Mouse (Mus musculus) gastrocnemius, postnatal 25 days (tissue): ENCODE data around the gene Mia. TPM values are rescaled to one million over a fixed set of nuclear protein-coding genes. Genes with fewer than 3 reads are reported as not detected.

Experiments used
- DNase-seq: peaks from one replicate; pipeline ENCODE4 v3.0.0; 2022
- long read RNA-seq, 2 experiments: library from polyadenylated mRNA; stranded (forward); transcript quantifications; one replicate each; pipeline ENCODE4 v2.0.0; 2021
- total RNA-seq, 2 experiments: library from RNA; stranded (reverse); gene quantifications; 1 replicate in 1 of 2; 2 replicates in 1 of 2; pipeline ENCODE4 v1.2.3; 2021

The Mia gene
- total RNA-seq, result not detected
- long read RNA-seq, experiment 1, partial matches to known transcripts, result 0 of 1 reads
- long read RNA-seq, experiment 1, other reads (novel, unspliced or antisense), result 1 of 1 reads
- long read RNA-seq, experiment 2, partial matches to known transcripts, result 0 of 1 reads
- long read RNA-seq, experiment 2, other reads (novel, unspliced or antisense), result 0 of 1 reads

GRCm38 (mm10) chr7:27180837-27181695 lies at the start of gene Mia, which contains the start of gene Gm21983:
Gene Mia, minus strand, starts transcription at chr7:27181157.
Gene Gm21983, minus strand, starts transcription at chr7:27181086.
- DNase-seq, result no peak

DNA sequence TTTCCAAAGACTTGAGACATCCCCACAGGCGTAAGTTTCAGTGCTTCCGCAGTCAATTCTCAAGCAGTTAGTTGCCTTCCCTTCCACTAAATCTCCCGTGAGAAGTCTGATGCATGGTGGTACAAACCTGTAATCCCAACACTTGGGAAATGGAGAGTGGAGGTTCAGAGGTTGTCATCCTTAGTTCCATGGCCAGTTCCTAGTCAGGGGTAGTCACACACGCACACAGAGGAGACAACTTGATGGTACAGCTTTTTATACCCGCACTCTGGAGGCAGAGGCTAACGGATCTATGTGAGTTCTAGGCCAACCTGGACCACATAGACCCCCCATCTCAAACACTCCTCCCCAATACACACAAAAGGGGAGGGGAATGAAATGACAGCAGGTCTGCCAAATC lies 47.9 kb upstream of the Mia start:
- no peak for DNase-seq

DNA sequence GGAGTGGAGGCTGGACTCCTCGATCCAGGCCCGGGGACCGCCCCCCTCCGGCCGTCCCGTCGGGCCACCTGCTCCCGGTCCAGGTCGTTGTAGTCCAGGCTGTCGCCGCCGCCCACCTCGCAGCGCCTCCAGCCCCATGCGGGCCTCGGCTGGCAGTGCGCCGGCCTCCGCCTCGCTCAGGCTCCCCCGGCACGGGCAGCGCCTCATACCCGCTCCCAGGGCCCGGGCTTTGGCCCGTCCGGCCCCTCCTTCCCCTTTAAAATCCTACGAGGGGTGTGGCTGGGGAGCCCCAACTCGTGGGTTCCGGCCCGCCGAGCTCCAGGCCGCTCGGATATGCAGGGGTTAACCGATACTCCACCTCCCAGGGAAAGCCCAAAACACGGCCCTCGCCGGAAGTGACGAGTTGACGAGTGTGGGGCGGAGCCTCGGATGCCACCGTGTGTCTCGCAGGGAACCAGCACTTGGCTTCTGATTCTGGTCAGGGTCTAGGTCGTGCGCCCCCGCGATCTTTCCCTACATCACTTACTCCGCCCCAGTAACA lies 47.4 kb upstream of the Mia start, which contains the start of gene Itpkc:
TSS of gene Itpkc (minus strand) at position 381 of the 541 bp plus-strand sequence.
- DNase-seq, result peak; percentile 91

DNA sequence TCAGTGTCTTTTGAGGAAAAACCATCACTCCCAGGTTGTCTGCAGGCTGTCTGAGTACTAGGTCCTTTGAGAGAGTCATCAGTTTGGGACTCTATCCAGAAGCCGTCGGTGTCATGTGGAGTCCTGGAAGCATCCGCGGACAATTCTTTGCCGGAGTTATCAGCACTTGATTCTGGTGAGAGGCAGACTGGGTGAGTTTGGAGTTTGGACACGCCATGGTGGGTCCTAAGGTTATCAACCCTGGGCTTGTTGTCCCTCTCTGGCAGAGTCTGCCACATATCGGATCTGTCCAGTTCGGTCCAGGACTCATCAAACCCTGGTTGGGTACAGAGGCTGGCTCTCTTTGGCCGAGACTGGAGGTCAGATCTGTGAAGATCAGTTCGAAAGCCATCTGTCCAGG lies 46.7 kb upstream of the Mia start:
- no peak for DNase-seq

DNA sequence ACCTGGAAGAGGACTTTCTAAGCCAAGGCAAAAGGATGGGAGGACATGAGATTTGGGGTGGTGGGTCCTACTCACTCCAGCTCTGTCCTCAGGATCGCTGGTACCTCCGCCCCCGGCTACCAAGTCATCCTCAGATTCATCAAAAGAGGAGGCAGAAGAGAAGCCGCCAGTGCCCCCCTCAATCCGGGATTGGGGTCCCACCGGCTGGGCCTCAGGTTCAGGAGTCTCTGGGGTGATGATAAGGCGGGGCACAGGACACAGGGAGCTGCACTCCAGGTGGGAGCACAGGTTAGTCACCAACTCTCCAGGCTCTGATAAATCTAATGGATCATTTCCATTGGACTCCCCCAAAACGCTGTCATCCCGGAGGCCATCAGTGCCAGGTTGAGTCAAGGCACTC lies 46.3 kb upstream of the Mia start:
- DNase-seq, result no peak

DNA sequence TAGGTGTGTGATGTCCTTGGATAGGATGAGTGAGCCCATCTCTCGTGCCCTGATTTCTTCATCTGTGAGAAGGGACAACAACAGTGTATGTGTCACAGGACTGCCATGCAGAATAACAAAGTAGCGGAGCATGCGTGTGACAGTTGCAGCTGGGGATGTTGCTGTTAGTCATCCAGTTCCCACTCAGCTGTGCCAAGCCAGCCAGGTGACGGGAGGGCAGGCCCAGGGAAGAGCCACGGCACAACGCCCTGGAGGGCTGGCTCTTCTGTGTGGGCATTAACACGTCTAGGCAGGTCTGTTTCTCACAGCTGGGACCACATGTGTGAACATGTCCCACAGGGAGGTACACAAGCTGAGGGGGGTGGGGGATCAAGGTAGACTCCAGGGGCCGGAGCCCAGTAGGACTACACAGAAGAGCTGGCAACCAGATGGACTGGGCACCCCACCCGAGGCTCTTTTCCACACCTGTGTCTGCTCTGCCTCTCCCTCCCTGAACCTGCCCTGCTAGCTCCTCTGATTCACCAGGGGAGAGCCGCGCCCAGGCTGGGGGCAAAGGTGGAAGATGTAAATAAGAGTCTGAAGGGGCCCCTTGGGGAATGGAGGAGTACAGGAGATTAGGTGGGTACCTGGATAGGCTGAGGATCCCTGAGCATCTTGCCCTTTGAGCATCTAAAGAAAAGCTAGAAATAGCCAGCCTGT lies 44.1 kb upstream of the Mia start:
- peak; percentile 55 for DNase-seq

DNA sequence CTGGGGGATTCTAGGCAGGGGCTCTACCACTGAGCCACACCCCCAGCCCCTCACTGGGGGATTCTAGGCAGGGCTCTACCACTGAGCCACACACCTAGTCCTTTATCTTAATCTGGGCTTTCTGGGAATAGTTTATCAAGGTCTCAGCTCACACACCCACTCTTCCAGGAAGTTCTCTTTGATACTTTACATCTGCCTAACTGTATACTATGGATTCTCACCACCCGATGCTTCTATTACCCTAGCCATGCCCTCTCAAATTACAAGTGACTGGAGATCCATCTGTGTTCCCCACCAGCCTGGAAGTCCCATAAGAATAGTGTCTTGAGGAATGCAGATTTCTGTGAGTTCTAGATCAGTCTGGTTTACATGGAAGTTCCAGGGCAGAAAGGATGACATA lies 41.6 kb upstream of the Mia start:
- no peak for DNase-seq

DNA sequence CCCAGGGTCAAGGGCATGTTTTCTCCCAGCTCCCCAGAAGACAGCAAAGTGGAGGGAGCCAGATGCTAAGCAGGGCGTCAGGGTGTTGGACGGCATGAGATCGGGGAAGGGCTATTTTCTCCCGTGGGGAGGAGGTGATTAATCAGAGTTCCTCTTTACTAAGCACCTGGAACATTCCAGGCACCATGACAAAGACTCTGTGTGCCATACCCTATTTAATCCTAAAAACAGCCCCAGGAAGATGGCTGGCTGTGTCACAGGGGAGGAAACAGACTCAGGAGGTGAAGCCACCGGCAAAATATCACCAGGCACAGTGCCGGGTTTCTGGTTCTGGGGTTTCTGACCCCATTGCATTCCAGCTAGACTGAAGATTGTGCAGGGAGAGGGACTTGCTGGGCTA lies 41.0 kb upstream of the Mia start:
- DNase-seq, result no peak

DNA sequence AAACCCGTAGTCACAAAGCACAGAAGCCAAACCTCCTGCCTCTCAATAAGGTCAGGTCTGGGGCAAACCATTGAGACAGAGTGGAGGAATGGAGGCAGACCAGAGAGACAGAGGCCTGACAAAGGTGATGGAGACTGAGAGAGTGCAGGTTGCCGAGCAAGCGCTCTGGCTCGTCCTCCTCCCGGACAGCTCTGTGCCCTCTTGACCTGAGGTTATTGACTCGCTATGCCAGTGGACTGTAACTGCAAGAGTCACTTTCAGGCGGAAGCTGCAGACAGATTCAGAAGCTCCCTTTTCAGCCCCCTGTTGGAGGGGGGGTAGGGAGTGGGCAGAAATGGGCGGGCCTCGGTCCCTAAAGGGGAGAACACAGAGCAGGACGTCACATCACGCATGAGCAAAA lies 39.0 kb upstream of the Mia start:
- DNase-seq, result no peak

DNA sequence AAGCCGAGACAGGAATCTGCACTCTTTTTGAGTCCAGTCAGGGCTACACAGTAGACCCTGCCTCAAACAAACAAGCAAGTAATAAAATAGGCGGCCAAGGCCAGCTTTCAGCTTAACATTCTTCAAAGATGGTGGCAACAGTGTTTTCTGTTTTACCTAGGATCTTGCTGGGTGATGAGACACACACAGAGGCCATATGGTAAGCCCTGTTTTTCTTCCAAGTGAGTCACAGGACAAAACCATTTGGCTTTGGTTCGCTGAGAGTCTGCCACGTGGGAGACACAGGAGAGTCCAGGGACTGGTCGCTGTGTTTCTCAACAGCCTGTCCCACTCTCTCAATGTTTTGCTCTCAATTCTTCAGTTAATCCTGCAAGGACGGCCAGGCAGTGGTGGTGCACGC lies 37.6 kb upstream of the Mia start:
- no peak for DNase-seq

DNA sequence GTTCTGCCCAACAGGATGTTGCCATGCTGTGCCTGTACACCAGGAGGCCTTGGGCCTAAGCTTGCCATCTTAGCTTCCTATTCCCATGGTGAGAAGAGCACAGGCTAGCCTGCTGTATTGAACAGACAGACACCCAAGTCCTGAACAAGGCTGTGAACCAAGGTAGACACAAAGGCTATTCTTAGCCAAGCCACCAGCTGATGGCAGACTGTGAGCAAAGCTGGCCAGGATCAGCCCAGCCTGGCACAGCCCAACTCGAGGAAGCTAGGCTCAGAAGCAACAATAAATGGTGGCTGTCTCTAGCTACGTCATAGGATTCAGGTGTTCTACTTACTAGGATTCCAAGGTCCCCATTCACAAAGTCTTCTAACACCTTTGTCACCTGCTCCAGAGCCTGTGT lies 31.7 kb upstream of the Mia start:
- DNase-seq, result no peak

- no peak for DNase-seq
Observed at GRCm38 (mm10) chr7:27203730-27204449, 22.9 kb upstream of the Mia start.

DNA sequence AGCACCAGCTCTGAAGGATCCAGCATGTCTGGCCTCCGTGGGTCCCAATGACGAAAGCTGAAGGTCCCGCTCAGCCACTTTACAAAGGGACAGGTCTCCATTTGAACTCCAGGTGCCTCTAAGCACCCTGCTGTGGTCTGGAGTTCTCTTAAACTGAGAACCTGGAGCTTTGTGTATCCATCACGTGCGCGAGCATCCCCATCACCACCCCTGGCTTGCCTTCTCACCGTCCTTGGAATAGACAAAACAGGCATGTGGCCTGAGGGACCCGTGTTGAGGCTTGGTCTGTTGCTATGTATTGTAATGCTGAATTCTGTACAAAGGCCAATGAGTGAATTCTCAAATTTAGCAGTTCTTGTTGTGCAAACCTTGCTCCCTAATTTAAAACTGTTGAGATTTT lies 17.8 kb upstream of the Mia start:
- no peak for DNase-seq

DNA sequence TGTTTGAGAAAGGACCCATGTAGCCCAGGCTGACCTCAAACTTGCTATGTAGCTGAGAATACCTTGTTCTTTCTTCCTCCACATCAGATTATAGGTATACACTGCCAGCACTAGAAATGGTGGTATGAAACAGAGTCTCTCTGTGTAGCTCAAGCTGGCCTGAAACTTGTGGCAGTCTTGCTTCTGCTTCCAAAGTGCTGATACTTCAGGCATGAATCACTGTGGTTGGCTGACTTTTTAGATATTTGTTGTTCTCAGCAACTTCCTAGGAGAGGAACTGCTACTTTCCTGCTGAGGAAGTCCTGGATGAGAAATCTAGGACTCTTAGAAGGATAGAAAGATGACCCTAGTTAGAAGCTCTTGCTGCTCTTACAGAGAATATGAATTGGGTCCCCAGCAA lies 17.4 kb upstream of the Mia start:
- no peak for DNase-seq

DNA sequence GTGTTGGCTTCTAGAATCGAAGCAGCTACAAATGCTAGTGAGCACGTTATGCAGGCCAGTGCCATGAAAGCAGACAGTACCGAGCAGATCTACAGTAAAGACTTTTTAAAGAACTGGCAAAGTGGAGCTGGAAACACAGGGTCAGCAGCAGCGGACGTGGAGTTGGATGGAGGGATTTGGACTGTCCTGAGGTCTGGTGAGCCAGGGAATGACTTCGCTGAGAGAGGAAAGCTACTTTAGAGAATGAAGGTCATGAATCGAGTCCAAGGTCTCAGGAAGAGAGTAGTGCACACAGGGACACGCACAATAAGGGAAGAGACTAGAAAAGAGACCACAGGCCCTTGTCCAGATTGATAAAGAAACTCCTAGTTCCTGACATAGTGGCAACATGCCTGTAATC lies 16.7 kb upstream of the Mia start:
- no peak for DNase-seq

GRCm38 (mm10) chr7:27197136-27197535 lies 16.2 kb upstream of the Mia start:
- no peak for DNase-seq

- peak; percentile 98 for DNase-seq
Observed at GRCm38 (mm10) chr7:27195681-27196611, 15.0 kb upstream of the Mia start, which contains the start of the genes BC024978 and Snrpa. Gene BC024978, plus strand, starts transcription at chr7:27195781. Gene Snrpa, minus strand, starts transcription at chr7:27196271.

- no peak for DNase-seq
Observed at GRCm38 (mm10) chr7:27193731-27194130, 12.8 kb upstream of the Mia start.

DNA sequence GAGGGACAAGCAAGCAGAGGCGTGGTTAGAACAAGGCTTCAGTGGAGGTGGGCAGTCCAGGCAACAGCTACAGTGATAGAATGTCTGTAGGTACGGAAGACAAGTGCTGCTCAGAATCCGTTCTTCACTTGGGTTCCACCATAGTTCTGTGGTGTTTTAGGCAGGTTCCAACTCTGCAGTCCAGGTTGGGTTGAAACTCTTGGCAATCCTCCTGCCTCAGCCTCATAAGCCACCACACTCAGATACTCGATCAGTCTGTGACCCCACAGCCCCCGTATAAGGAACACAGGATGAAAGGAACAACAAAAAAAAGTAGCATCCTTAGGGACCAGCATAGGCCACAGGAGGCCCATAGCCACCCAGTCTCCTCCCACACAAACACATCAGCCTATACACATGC lies 11.5 kb upstream of the Mia start:
- DNase-seq, result no peak

DNA sequence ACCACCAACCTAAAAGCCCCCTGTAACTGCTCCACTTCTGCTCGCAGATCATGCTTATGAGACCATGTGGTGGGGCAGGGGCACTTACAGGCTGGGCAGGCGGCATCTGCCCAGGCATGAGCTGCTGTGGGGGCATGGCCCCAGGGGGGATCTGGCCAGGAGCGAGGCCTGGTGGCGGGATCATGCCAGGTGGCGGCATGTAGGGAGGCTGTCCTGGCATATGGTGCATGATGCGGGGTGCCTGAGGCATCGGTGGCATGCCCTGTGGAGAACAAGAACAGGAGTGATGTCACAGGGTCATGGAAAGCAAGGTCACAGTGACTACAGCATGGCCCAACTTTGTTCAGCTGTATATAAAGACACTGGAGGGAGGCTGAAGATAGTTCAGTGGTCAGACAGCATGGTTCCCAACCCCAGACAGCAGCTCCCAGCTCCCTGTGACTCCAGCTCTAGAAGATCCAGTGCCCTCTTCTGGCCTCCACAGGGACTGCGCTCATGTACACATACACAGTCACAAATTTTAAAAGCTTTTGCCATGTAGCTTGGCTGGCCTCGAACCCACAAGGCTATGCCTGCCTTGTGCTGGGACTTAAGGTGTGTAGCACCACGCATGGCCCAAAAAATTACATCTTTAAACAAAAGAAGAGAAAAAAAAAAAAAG lies 8.4 kb upstream of the Mia start:
- DNase-seq, result no peak
